Mouse (Mus musculus): Measurements from ENCODE around the gene Fer1l5.

The Fer1l5 gene

GRCm38 (mm10) chr1:36433616-36434015 lies 61.5 kb downstream of the Fer1l5 start:
- DNase-seq, result peak; percentile 16 to 41

- DNase-seq, result no peak
These were observed 63.0 kb downstream of the Fer1l5 start for GRCm38 (mm10) chr1:36435071-36435470.

- no peak for DNase-seq
These were observed 64.4 kb downstream of the Fer1l5 start for GRCm38 (mm10) chr1:36436515-36436914.

GRCm38 (mm10) chr1:36437223-36437622 lies 65.1 kb downstream of the Fer1l5 start:
- no peak for DNase-seq

- no peak for DNase-seq
These were observed 69.0 kb downstream of the Fer1l5 start for GRCm38 (mm10) chr1:36441101-36441500.

GRCm38 (mm10) chr1:36444471-36445464 lies 72.7 kb downstream of the Fer1l5 start, which contains the start of gene Lman2l:
TSS of gene Lman2l (minus strand) at chr1:36445271.
- peak; percentile 97 to 98 for DNase-seq

GRCm38 (mm10) chr1:36445508-36445907 lies 73.4 kb downstream of the Fer1l5 start:
- no peak for DNase-seq

GRCm38 (mm10) chr1:36446106-36446824 lies 74.2 kb downstream of the Fer1l5 start:
- DNase-seq, result no peak

- DNase-seq, result no peak
These were observed 74.8 kb downstream of the Fer1l5 start for GRCm38 (mm10) chr1:36446841-36447240.

GRCm38 (mm10) chr1:36454055-36454815 lies 82.1 kb downstream of the Fer1l5 start:
- DNase-seq, result peak in 1 of 2 experiments; percentile 13

GRCm38 (mm10) chr1:36457388-36458014 lies 85.4 kb downstream of the Fer1l5 start:
- no peak for DNase-seq

GRCm38 (mm10) chr1:36458169-36458568 lies 86.1 kb downstream of the Fer1l5 start:
- DNase-seq, result no peak

GRCm38 (mm10) chr1:36461829-36462228 lies 89.7 kb downstream of the Fer1l5 start:
- no peak for DNase-seq

- DNase-seq, result no peak
These were observed 93.6 kb downstream of the Fer1l5 start for GRCm38 (mm10) chr1:36465641-36466160.

- no peak for DNase-seq
These were observed 95.4 kb downstream of the Fer1l5 start for GRCm38 (mm10) chr1:36467446-36467845.

- DNase-seq, result no peak
These were observed 97.8 kb downstream of the Fer1l5 start for GRCm38 (mm10) chr1:36469811-36470444.

- DNase-seq, result peak; percentile 83 to 84
These were observed 99.4 kb downstream of the Fer1l5 start, which contains the start of gene Cnnm4 for GRCm38 (mm10) chr1:36471181-36472105. TSS of gene Cnnm4 (plus strand) at chr1:36471620.
